In the genomic region with DNA sequence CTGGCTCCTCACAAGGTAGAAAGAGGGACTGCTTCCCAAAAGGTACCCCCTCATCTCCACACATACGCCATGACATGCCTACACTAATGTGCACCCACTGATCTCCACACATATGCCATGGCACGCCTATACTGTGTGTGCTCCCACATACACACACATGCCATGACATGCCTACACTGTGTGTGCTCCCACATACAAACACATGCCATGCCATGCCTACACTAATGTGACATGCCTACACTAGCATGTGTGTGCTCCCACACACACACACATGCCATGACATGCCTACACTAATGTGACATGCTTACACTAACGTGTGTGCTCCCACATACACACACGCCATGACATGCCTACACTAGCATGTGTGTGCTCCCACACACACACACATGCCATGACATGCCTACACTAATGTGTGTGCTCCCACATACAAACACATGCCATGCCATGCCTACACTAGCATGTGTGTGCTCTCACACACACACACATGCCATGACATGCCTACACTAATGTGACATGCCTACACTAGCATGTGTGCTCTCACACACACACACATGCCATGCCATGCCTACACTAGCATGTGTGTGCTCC, we compare ENCODE assay signal across 27 mouse cellular contexts. TPM values are rescaled to one million over a fixed set of nuclear protein-coding genes. Genes with fewer than 3 reads are reported as not detected.
"Had no signal": no experiment of that assay in that cellular context is flagged by ENCODE, and none has a peak within 500 bp of the region (broad histone marks: within the 10 kb centered on the region; RNA-seq: fewer than 3 reads in every experiment).

No protein-coding gene starts in this region.

- H3K27me3 ChIP-seq: limb, embryonic 13.5 days; liver, embryonic 12.5 days; liver, embryonic 15.5 days; lung, embryonic 15.5 days; midbrain, embryonic 13.5 days; neural tube, embryonic 12.5 days; neural tube, embryonic 15.5 days had no signal

- H3K27ac ChIP-seq: kidney, postnatal 0 days; layer of hippocampus, adult 2 months; limb, embryonic 10.5 days; limb, embryonic 13.5 days; liver, embryonic 12.5 days; liver, embryonic 15.5 days; lung, embryonic 15.5 days; midbrain, embryonic 13.5 days; neural tube, embryonic 12.5 days; neural tube, embryonic 15.5 days; stomach, postnatal 0 days had no signal

- H3K4me1 ChIP-seq: limb, embryonic 10.5 days; limb, embryonic 13.5 days; lung, embryonic 15.5 days; midbrain, embryonic 13.5 days; neural tube, embryonic 12.5 days; neural tube, embryonic 15.5 days had no signal

- H3K4me3 ChIP-seq: layer of hippocampus, adult 2 months; limb, embryonic 10.5 days; limb, embryonic 13.5 days; liver, embryonic 12.5 days; liver, embryonic 15.5 days; lung, embryonic 15.5 days; midbrain, embryonic 13.5 days; neural tube, embryonic 12.5 days; neural tube, embryonic 15.5 days had no signal

- H3K9ac ChIP-seq: limb, embryonic 13.5 days; liver, embryonic 12.5 days; liver, embryonic 15.5 days; lung, embryonic 15.5 days; midbrain, embryonic 13.5 days; neural tube, embryonic 12.5 days; neural tube, embryonic 15.5 days had no signal

- DNase-seq: kidney, postnatal 25 days; layer of hippocampus, adult 9-11 months; liver; lung, adult 18-20 months; lung, postnatal 10 days; lung, postnatal 36 days; right cerebral cortex, adult 18-20 months; right cerebral cortex, postnatal 14 days; right cerebral cortex, postnatal 4 days; thymus, adult 2 months; thymus, postnatal 14 days; thymus, postnatal 4 days had no signal

- H3K9me3 ChIP-seq: limb, embryonic 10.5 days; liver, embryonic 12.5 days; liver, embryonic 15.5 days; lung, embryonic 15.5 days; midbrain, embryonic 13.5 days; neural tube, embryonic 15.5 days had no signal

- ATAC-seq: liver, embryonic 12.5 days; midbrain, embryonic 13.5 days had no signal

RNA-seq across cellular contexts. Expression of gene Tescl, which starts 43.5 kb away (rescaled TPM):
- total RNA-seq: layer of hippocampus, adult 2 months; layer of hippocampus, postnatal 25 days; left cerebral cortex, adult 18-20 months; left cerebral cortex, postnatal 25 days; midbrain, postnatal 0 days had no signal
- polyA plus RNA-seq: limb, embryonic 10.5 days; limb, embryonic 13.5 days; liver, embryonic 12.5 days; liver, embryonic 15.5 days; lung, embryonic 15.5 days; midbrain, embryonic 13.5 days; neural tube, embryonic 12.5 days had no signal
